Mouse (Mus musculus) retina, adult 2 months (tissue): ENCODE data around the gene Zfp385c.

Experiments
- DNase-seq: peaks from one replicate; pipeline ENCODE4 v3.0.0-alpha.2; 2012; ENCODE audit warnings: low read depth, low spot score

Zfp385c gene

DNA sequence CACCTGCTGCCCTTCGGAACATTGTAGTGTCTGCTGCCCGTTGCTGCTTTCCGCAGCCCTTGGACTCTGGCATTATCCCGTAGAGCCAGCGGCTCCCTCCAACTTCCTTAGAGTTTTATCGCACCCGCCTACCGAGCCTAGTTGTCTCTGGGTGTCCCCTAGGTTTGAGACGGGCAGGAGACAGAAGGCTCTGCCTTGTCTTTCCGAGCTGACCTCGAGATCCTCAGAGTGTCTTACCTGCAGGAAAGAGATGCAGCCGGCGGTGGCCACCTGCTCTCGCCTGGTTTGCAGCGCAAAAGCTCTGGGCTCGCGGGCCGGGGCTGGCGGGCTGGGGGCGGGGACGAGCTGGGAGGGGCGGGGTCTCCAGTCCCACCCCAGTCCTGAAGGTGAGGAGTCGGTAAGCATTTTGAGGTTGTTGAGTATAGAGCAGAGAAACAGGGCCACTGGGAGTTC, at the start of gene Zfp385c:
Gene Zfp385c, minus strand, starts transcription at position 292 of the 453 bp plus-strand sequence.
- DNase-seq: no peak

DNA sequence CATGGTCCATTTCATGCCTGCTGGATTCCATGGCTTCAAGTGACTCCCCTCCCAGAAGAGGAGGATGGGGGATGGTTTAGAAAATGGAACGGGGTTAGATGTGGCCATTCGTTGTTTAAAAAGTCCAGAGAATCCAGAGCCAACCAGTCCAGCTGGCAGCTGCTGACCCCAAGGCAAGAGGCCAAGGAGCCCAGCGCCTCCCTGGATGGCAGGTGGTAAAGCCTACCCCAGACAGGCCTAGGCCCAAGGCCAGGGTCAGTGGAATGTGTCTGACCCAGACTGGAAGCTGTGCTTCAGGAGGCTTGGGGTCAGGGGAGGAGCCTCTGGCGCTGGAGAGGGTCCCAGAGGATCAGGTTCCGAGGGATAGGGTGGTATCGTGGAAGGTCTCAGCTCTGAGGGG, 49.1 kb upstream of the Zfp385c start:
- DNase-seq: no peak

DNA sequence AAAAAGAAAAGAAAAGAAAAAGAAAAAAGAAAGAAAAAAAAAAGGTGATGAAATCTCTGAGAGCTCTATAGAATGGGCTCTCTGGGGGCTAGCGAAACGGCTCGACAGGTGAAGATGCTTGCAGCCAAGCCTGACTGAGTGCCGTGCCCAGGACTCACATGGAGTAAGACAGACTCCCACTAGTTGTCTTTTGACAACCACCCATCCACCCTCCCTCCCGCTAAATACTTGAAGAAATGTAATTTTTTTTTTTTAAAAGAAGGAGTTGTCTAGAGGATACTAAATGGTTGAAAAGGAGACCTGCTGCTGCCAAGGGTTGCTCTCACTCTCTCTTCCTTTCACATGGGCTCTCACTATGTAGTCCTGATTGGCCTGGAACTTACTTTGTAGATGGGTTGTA, 46.5 kb upstream of the Zfp385c start:
- no peak for DNase-seq

DNA sequence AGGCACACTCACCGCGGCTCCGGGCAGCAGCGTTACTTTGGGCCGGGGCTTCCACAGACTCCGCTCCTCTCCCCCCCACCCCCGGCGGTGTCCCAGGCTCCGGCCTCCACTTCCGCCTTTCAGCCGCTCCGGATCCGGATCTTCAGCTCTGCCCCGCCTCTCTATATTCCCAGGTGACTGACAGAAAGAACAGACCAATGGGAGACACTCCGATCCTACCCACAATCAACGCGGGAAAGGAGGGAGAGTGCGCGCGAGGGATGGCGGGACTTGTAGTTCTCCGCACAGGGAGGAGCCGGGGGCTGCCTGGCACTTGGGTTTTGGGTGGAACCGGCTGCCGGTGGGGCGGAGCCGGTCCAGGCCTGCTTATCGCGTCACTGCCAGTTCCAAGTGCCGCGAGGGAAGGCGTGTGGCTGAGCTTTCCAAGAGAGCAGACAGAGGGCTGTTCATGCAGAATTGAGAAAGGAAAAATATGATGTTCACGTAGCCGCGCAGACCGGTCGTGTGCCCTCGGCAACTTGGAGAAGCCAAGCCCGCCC, 45.9 kb upstream of the Zfp385c start, which contains the start of gene Rab5c:
Gene Rab5c, minus strand, starts transcription at position 150 of the 539 bp plus-strand sequence.
- DNase-seq: peak; percentile 96

DNA sequence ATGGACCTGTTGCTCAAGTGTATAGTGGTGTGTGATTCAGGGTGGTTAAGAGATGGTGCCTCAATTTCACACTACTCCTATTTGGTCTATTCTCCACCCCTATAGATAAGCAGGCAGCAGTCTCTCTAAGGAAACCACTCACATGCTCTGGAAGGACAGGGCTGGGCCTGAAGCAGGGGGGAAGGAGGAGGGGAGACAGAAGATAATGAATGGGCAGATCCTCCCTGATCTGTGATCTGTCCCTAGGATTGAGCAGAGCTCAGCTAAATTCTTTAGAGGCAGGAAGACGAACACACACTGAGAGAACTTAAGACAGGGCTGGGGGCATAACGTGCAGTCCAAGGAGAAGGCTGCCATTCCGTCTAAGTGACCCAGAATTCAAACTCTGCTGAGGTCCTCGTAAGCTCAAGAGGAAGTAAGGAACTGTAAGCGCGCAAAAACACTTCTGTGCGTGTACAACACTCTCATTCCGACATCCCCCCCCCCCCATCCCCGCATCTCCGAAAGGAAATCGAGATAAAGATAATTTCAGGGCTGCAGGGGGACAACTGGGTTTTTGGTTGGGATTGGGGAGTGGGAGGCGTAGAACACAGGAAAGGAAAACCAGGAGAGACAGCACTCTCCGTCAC, 45.0 kb upstream of the Zfp385c start:
- DNase-seq: no peak

DNA sequence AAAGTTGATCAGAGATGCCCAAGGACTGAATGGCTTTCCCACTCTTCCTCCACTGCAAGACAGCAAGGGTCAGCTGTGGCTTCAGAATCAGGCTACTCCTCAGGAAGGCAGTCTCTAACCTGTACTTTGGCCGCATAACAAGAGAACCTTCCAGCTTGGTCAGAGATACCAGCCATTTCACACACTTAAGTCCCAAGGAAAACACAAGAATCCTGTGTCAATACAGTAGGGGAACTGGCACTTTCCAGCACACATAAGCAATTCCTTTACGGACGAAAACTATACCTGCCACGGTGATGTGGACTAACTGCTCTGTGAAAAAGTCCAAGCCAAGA, 44.5 kb upstream of the Zfp385c start:
- DNase-seq: no peak

DNA sequence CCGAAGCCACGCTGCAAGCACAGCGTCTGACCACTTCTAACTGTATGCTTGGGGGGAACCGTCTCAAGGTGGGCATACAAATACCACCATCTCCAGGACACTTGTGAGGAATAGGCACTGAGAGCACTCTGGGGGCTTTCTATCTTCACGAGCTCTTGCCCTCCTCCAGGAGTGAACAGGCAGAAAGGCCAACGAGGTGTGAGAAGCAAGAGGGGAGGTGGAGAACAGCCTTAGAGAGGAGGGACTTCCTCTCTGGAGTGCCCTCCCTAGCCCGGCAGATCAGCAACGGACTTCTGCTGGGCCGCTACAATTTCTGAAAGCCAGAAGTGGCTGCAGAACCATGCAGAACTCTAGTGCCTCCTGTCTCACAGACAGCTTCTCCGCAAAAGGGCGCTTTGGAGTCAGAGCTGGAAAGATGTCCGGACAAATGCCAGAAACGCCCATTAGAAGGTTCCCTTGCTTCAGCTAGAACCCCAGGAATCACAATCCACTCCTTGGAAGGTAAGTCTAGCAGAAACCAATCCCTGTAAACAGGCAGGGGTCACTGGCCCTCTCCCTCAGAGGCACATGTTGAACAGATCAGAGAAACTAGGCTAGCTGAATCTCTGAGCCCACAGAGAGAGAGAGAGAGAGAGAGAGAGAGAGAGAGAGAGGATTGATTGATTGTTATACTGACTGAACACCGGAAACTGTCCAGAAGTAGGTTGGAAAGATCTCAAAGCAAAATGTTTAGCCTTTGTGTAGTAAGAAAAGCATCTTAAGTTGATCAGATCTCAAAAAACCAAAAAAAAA, 43.9 kb upstream of the Zfp385c start:
- DNase-seq: no peak

DNA sequence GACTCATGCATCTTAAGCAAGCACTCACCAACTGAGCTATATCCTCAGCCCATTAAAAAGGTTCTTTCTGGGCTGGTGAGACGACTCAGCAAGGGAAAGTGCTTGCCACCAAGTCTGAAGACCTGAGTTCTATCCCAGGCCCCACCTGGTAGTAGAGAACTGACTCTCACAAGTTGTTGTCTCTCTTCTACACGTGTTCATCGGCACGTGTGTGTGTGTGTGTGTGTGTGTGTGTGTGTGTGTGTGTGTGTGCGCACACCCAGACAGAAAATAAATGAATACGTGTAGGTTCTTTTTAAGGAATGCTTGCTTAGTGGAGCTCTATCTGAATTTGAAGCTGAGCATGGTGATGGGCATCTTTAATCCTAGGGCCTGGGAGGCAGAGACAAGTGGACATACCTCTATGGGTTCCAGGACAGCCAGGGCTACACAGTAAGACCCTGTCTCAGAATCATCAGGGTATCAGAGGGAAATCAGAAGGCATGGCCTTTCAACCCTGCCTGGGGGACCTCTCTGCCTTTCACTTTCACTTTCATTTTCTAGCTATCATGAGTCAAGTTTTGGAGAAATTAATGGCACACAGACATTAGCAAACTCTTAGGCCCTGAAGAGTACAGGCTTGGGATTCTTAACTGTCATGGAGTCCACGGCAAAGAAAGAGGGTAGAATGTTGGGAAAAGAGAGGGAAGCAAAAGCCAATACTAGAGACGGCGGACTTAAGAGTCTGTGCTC, 43.0 kb upstream of the Zfp385c start:
- no peak for DNase-seq

DNA sequence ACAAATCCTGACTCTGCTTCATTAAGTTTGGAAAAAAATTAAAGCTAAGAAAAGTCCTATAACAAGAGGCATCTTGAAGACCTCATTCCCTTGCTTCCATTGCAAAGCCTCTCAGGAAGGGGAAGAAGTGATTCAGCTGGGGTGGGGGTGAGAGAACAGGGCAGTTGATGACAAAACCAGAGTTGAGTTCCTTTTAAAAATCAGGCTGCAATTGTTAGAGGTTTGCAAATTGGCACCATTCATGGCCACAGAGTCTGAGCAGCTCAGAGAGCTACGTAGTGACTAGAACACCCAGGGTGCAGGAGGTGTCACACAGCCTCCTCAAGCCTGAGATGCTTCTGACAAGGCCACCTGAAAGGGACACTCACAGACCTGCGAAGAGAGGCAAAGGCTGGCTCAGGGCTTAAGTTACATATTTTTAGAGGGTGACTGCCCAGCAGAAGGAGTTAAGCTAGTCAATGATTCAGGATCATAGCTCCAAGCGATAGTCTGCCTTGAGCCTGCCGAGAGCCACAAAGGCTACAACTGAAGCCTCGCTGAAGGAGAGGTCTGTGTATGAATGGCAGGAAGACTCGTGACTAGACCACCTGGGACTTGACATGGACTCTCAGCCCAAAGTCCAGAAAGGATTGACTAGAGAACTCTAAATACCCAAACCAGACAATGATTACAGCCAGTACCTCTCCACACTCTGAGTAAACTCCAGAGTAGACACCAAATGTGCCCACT, 38.4 kb upstream of the Zfp385c start:
- DNase-seq: no peak

DNA sequence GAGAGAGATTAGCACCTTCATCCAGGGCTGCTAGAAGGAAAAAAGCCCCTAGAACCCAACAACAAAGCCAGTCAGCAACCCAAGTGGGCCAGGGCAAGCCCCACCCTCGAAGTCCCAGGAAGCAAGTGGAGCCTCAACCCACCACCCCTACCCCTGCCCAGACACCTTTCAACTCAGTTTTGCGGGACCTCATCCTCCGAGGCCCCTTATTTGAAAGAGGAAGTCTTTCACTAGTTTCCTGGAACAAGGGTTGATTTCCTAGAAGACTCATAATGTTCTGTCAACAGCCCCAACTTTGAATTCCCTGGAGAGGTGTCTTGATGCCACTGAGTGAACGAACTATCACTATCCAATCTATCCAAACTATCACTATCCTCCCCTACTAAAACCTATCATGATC, 37.7 kb upstream of the Zfp385c start:
- no peak for DNase-seq

DNA sequence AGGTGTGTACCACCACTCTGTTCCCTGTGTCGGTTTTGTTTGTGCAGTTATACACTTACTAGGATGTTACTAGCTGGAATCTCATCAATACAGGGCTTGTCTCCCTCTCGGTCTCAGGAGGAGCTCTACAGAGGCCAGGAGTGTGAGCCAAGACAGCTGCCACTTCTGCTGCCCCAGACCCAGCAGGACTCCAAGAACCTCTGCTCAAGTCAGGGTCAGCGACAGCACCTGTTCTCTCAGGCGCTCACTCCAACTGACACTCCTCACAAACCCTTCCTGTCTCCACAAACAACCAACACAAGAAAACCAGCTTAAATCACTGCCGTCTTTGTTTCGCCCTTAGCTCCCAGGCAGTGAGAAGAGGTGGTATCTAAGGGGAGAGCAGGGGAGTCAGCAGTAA, 36.3 kb upstream of the Zfp385c start:
- no peak for DNase-seq

DNA sequence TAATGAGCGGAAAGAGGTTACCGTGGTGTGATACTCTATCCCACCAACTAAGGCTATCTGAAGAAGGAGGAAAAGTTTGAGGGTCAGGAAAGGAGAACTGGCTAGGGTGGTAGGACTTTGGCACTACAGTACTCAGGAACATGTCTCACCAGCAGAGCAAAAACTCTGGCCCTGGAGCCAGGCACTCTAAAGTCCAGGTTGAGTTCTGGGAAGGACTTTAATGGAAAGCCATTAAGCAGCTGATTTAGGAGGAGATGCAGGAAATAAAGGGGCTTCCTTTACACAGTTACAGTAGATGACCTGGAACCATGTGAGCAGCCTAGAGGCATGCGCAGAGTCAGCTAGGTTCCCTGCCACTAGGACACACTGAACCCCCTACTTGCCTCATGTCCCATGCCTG, 34.9 kb upstream of the Zfp385c start:
- DNase-seq: no peak

DNA sequence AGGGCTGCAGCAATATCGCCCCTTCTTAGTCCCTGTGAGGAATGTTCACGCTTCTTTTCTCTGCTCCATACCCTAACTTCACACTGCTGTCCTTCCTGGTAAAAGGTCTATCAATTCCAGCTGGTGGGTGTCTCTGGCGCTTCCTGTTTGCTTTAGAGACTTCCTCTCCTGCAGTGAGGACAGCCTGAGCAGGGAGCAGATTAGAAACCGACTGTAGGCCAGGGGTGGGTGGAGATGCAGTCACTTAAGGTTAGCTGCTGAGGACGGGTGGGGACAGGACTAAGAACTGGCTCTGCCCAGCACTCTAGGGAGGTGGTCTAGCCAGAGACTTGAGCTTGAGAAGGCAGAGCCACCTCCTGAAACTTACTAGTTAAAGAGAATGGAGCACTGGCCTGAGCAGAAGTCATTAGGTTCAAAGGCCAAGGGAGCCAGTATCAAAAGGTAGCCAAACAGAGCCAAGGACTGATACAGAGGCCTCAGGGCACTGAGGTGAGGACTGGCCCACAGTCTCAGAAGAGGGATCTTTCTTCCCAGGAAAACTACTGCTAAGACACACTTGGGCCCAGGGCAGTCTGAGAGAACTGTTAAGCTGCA, 32.8 kb upstream of the Zfp385c start:
- no peak for DNase-seq

DNA sequence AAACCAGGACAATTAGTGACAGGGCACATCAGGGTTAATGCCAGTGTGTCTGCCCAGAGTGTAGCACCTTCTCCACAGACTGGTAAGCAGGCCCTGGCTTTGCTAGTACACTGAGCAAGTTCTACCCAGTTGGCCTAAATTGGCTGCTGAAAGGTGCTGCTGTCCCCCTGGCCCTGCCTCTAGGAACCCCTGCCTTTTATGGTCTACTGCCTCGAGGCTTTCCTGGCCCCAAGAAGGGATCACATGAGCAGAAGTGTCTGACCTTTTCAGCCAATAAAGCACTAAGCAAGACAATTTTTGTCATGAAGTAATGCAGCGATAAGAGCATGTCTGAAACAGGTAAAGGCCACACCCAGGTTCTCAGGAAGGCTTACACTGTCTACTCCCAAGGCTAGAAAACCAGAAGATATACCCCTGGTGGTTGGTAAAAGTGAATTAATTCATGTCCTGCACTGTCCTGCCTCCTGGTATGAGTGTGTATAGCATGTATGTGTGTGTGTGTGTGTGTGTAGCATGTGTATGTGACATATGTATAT, 30.3 kb upstream of the Zfp385c start:
- no peak for DNase-seq

DNA sequence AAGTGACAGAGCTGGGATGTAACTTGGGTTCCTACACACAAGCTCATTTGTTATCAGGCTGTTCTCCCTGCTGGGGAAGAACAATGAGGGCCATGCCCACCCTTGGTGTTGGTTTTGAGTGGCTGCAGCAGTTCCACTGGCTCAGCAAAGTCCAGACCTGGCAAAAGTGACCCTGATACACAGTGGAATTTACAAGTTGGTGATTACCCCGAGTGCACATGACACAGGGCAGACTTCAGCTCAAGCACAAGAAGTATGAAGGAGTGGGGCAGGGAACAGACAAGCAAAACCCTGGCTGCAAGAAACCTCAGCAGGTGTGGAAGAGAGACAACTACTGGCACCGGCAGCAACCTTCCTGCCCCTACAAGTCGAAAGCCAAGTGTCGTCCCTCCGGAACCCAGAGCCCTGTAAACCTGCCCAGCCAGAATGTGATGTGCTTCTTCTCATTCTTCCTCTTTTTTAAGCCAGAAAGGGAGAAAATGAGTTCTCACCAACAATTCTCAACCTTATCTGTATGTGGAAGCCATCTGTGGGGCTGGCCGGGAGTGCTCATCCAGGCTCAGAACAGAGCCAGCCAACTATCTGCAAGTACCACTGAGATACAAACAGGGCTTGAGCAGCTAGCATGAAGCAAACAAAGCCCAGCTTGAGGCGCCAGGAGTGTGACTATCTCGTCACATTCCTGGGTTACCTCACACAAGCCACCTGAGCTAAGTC, 29.7 kb upstream of the Zfp385c start:
- DNase-seq: no peak

DNA sequence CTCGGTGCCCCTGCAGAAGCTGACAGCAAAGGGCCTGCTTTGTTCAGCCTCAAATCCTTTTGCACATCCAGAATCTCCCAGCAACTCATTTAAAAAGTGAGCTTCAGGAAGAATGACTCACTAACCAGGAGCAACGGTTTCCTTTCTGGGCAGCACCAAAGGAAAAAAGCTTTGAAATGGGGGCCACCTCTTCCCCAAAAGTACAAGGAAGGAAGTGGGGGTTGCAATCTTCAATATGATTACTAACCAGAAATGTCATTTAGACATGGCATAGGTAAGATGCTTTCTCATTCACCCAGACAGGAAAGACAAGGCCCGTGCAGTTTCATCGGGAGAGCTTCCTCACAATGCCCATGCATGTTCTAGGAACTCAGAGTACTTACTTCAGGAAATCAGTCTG, 29.0 kb upstream of the Zfp385c start:
- DNase-seq: no peak

DNA sequence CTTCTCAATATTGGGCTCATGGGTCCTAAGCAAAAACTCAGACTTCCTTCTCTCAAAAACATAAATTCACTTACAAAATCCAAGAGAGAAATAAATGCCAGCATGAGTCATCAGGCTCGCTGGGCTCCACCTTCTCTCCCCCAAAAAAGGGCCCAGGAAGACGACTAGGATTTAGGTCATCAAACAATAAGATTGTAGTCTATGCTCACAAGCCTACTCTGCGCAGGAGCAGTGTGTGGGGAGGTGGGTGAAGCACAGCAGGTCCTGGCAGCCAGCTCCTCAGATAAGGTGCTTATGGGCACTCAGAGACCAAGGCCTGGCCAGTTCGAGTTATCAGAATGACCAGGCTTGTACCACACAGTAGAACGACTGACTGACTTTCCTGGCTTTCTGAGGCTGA, 28.1 kb upstream of the Zfp385c start:
- no peak for DNase-seq

DNA sequence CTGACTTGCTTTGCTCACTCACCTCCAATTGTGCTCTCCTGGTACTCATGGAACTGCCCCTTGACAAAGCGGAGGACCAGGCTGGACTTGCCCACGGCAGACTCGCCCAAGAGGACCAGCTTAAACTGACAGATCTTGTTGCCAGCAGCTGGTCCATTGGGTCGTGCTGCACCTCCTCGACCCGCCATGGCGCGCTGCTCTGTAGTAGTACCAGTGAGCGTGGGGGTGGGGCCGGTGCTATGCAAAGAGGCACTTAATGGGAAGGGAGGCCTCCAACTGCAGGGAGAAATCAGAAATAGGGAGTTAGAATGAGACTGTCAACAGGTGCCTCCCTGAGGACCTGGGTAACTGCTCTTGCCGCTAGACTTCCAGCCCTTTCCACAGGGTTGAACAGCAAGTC, 27.6 kb upstream of the Zfp385c start:
- DNase-seq: no peak

DNA sequence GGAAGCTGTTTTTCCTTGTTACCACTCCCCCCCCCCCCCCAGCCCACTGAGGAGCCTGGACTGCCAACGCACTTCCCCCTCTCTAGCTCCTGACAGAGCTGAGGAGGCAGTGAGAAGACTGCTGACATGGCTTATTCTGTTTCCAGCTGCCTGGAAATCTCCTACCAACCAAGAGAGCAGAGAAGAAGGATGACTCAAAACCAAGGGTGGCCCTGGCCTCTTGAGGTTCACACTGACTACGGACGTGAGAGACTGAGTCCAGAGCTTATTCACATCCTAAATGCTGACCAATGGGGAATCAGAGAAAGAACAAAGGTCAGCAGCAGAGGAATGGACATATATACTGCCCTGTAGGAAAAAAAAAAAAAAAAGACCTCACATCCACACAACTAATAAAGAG, 27.1 kb upstream of the Zfp385c start:
- DNase-seq: no peak

DNA sequence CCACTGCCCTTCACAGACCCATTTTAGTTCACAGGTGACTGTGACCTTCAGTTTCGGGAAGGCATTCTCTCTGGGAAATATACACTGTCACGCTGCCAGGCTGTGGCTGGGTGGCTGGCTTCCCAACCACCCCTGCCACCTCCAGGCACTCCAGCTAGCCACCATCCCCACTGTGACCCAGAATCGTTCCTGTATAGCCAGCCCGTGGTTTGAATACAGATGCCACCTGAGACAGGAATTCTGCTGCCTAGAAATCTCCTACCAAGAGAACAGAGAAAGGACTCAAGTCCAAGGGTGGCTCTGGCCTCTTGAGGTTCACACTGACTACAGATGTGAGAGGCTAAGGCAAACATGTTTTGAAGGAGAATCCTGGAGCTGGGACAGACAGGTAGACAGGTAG, 26.6 kb upstream of the Zfp385c start:
- DNase-seq: no peak
